Mouse (Mus musculus) cerebellum, postnatal 10 days (tissue): ENCODE data around the gene Atp6ap1.

Source experiments
- DNase-seq, 2 experiments: peaks; one replicate each; pipeline ENCODE4 v3.0.0; 2021; ENCODE audit warnings: mixed read lengths in 2 of 2

Gene Atp6ap1

DNA sequence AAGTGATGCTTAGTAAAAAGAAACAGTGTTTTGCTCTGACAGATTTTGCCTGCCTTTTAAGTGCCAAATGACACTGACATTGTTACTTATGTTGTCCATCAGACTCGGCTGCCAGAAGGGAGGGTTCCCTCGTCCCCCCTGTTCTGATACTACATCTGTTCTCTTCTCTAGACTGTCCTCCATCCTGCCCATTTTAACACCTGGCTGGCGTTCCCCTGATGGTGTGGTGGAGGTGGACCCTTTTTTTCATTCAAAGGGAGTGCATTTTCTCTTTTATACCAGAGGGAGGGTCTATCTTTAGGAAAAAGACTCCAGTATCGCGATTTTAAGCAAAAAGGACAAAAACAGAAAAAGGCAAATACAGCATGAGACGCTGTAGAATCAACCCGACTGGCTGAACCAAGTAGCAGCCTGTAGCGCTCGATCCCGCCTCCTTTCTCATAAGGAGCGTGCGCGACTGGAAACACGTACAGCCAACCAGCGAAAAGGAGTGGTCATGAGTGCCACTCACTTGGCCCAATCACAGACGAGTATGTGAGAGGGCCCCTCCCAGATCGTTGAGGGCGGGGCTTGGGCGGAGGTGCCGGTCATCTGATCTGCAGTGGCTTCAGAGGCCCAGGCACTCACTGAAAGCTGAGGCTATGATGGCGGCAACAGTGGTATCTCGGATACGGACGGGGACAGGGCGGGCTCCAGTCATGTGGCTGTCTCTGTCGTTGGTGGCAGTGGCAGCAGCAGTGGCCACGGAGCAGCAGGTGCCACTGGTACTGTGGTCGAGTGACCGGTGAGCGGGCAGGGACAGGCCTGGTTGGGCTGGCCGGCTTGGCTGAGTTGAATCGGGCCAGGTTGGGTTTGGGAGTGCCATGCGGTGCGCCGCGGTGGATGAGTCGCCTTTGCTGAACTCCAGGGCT lies at the start of gene Atp6ap1:
Gene Atp6ap1 (plus strand): TSS at position 560 of the 911 bp plus-strand sequence.
- DNase-seq: peak; percentile 95 to 97

DNA sequence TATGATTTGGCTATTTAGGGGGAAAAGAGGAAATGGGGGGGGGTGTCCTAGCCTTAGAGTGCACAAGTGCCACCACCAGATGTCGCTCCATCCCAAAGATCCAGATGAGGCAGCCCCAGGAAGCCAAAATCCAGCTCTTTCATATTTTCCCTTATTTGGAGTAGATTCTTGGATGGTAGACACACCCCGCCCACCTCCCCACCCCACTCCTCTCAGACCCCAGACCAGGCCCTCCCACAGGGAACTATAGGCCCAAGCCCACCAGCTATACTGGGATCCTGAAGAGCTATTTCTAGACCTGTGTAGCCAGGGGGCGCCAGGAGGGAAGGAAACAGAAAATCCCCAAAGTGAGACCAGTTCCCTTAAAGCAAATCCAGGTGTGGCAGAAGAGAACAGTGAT lies 48.2 kb upstream of the Atp6ap1 start:
- DNase-seq: peak; percentile 82 to 83

DNA sequence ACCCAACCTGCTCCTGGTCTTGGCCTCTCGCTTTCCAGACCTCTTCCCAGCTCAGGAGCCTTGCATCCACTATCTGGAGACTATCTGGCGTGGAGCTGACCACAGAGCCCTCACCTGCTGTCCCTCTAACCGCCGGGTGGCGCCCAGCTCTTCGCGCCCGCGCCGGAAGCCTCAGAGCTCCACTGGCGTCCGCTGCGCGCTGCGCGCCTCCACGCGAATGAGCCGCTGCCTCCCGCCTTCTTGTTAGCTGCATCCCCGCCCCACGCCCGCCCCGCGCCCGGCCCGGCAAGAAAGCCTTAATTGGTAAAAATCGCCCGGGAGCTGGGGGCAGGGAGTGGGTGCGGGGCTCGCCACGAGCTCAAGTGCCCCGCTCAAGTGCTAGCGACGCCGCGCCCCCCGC lies 47.3 kb upstream of the Atp6ap1 start, which contains the start of gene Flna:
Gene Flna (minus strand): TSS at position 206 of the 400 bp plus-strand sequence.
- peak; percentile 77 to 82 for DNase-seq

GRCm38 (mm10) chrX:74254153-74254887 lies 42.6 kb upstream of the Atp6ap1 start, which contains the start of gene Emd:
TSS of gene Emd (plus strand) at chrX:74254687.
- peak; percentile 89 to 92 for DNase-seq

- no peak for DNase-seq
These were observed 41.9 kb upstream of the Atp6ap1 start for GRCm38 (mm10) chrX:74254888-74255565.

DNA sequence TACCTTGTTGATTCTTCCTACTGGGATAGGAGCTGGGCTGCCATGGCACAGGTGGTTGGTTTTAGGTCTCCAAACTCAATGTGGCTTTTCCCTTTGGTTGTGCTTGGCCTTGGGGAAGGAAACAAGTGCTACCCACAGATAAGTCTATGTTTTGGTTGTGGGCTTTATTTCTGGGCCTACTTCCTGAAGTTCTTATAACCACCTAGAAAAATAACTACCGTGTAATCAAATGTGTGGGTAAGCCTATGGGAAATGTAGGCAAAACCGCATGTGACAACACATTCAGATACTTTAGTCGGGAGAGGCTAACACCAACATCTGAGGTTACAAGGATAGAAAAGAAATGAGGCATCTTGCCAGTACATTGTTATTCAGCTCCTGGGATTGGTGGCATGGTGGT lies 39.2 kb upstream of the Atp6ap1 start:
- no peak for DNase-seq

- DNase-seq: no peak
These were observed 27.2 kb upstream of the Atp6ap1 start for GRCm38 (mm10) chrX:74269736-74270061.

DNA sequence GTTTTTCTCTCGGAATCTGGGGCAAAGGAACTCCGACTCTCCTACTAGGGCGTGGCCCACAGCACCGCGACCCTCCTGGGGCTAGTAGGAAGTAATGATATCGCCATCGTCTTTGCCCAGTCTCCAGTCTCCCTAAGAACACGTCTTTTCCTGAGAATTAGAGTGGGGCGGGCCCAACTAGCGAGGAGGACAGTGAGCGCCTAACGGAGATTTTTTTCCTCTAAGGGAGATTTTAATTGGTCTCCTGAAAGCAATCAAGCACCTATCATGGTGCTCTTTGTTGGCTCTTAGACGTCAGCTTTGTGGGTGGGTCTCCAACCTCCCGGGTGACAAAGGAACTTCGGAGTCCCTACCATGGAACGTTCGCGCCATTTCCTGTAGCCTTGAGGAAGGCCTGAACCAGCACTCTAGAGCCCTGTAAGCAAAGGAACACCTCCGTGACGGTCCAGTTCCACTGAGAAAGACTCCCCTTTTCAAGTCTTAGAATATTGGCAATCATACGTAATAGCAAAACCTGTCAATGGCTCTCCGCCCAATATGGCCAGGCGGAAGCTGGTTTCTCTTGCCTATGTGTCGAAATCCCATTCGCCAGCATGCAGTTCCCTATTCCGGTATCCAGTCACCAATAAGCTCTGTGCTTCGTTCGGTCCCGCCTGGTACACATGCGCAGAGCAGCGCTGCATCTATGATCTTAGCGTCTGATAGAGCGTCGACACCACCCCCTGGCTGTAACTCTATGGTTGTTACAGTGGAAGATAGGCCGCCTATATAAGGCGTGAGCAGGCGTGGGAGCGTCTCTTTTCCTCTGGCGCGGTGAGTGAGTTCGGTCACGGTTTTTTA lies 26.6 kb upstream of the Atp6ap1 start, which contains the start of gene Rpl10:
Gene Rpl10 (plus strand): TSS at position 751 of the 840 bp plus-strand sequence.
- DNase-seq: peak; percentile 89 to 93

DNA sequence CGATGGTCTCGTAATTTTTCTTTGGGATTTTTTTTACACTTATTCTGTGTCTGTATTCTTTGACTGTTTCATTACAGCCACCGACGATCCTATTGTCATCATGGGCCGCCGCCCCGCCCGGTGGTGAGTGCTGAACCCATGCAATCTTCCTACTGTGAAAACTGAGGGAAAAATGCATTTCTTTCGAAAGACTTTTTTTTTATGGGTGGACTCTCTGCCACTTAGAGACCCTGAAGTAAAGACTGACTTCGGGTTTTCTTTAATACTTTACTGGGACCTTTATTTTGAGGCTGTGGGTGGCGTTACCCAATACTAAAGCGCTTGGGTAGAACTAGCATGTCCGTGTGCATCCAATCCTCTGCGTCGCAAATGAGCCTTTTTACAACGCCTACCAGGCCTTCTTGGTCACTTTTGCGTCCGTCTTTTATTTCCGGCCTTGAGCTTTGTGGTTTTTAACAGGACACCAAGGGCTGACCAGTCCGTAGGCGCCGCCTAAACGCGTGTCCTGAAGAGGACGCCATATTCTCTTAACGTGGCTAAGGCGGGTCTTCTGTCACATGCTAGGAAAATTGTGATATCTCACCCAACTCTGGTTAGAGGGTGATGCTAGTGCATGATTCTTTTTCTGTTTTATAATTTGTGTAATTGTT lies 25.9 kb upstream of the Atp6ap1 start:
- peak; percentile 36 to 43 for DNase-seq

- DNase-seq: peak in 1 of 2 experiments; percentile 16
These were observed 23.2 kb upstream of the Atp6ap1 start for GRCm38 (mm10) chrX:74273422-74274322.

DNA sequence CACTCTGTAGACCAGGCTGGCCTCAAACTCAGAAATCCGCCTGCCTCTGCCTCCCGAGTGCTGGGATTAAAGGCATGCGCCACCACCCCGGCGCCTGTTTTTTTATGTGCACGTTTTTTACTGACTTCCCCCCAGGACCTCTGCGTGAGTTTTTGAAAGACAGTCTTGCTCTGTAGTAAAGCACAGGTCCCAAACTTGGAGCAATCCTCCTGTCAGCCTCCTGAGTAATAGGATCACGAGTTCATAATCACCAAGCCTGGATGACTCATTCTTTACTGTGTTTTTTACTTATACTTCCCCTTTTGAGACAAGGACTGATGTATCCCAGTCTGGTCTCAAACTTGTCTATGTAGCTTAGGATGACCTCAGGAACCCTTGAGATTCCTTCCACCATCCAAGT lies 19.0 kb upstream of the Atp6ap1 start:
- DNase-seq: no peak

DNA sequence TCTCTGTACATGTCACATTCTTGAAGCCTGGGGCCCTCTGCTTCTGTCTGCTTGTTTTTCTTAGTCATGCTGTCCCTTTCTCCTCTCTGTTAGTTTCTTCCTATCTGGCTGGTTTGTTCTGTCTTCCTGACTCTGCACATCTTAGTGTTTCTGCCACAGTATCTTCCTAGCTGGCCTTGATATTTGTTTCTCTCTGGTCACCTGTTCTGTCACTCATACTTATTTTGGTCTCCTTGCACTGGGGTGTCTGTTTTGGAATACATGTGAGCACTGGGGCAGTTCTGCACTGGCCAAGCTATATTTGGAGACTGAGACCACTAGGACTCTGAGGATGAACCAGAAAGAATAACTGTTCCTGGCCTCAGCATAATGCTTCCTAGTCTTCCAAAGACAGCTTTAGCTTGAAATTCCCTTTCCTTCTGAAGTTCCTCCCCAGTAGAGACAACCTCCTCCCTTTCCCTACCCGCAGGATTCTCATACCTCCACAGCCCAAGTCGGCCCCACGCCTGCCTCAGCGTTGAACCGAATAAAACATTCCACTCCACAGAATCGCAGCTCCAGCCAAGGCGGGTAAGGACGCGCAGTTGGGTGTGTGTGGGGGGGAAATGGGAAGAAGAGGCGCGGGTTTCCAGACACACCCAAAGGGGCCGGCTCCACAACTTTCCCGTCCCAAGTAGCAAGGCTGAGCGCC lies 15.7 kb upstream of the Atp6ap1 start:
- DNase-seq: no peak

GRCm38 (mm10) chrX:74281732-74282394 lies 15.0 kb upstream of the Atp6ap1 start, which contains the start of the genes Taz and Dnase1l1:
TSS of gene Taz (plus strand) at chrX:74281912.
TSS of gene Dnase1l1 (minus strand) at chrX:74282337.
- DNase-seq: peak; percentile 69 to 81

DNA sequence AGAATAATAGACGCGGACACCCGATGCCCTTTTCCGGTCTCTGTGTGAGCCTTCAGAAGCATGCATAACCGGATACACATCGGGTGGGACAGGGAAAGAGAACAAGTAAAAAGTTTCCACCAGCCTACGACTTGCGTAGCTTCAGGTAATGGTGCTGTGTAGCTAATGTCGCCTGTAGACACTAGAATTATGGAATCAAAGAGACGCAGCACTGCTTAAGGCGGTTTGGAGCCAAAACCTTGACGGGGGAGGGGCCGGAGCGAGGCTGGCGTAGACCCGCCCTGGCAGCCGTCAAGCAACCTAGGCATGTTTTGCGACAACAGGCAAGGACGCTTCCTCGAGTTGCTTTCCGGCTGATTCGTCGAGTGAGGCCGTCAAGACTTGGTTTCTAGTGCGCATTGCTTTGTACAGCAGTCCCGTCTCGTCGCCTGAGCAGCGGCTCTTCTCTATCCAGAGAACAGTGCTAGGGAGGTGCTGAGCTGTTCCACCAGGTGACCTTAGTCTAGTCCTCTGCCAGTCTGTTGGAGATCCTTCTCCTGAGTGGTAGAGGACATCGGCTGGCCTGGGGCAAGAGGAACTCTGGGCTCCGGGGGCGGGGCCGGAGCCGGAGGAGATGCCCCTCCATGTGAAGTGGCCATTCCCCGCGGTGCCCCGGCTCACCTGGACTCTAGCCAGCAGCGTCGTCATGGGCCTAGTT lies 14.4 kb upstream of the Atp6ap1 start:
- DNase-seq: peak; percentile 90 to 93

- DNase-seq: no peak
These were observed 13.8 kb upstream of the Atp6ap1 start for GRCm38 (mm10) chrX:74283092-74283437.

GRCm38 (mm10) chrX:74293431-74293830 lies 3.5 kb upstream of the Atp6ap1 start:
- no peak for DNase-seq

GRCm38 (mm10) chrX:74298348-74298747 lies 1.5 kb downstream of the Atp6ap1 start:
- no peak for DNase-seq

DNA sequence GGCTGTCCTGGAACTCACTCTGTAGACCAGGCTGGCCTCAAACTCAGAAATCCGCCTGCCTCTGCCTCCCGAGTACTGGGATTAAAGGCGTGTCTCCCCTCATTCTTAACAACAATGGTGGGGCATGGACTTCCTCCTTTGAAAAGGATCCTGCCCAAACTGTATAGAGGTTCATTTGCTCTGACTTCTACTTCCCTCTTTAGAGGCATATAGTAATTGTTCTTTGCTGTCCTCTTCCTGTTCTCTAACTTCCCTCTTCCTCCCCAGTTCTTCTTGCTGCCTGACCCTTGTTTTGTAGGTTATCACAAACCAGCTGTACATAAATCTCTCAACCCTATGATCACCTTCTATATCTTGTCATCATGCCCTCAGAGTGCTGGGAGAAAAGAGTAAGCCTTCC lies 2.8 kb downstream of the Atp6ap1 start:
- DNase-seq: no peak
